ENCODE assay signal across 14 mouse cellular contexts in genomic region chr2:79309454-79310118, GRCm38 (mm10). TPM values are rescaled to one million over a fixed set of nuclear protein-coding genes. Genes with fewer than 3 reads are reported as not detected.
A peak's percentile ranks its signal among the peaks of the same experiment; 100 is the strongest.
DNase-seq lines count a peak whose midpoint lies in the region; ATAC-seq lines count a peak whose summit lies in the region.
"Had no signal": no experiment of that assay in that cellular context is flagged by ENCODE, and none has a peak within 500 bp of the region (broad histone marks: within the 10 kb centered on the region; RNA-seq: fewer than 3 reads in every experiment).

No protein-coding gene starts in this region.

- no peak for ATAC-seq in limb, embryonic 13.5 days (ENCODE audit: low FRiP score, low read depth)
- no peak for ATAC-seq in megakaryocyte, adult 5-6 weeks (ENCODE audit: poor library complexity, severe bottlenecking)

- H3K4me1 ChIP-seq in limb, embryonic 13.5 days, result peaks cover 4% of the 10 kb centered on the region
- no peaks in the 10 kb centered on the region for H3K4me1 ChIP-seq in limb, embryonic 10.5 days
- H3K4me1 ChIP-seq: limb, embryonic 12.5 days; neural tube, embryonic 12.5 days had no signal

- DNase-seq in adrenal gland, postnatal 10 days, result peak; percentile 9
- DNase-seq in adrenal gland, postnatal 36 days, result no peak
- no peak for DNase-seq in limb, embryonic 10.5 days (ENCODE audit: low spot score)
- peak; percentile 72 to 73 for DNase-seq in cerebellum, postnatal 36 days
- peak; percentile 47 to 63 for DNase-seq in right cerebral cortex, adult 2 months (ENCODE audit: low spot score in 2 of 2)
- DNase-seq in embryo, embryonic 9.5 days (ENCODE audit: extremely low spot score), result no peak
- DNase-seq: adrenal gland, adult 8-10 months; thymus, postnatal 4 days had no signal

- H3K4me3 ChIP-seq in limb, embryonic 13.5 days, result no peak overlapping the region
- H3K4me3 ChIP-seq in limb, embryonic 10.5 days, result no peak overlapping the region
- H3K4me3 ChIP-seq: limb, embryonic 12.5 days; neural tube, embryonic 12.5 days had no signal

- H3K36me3 ChIP-seq in limb, embryonic 13.5 days, result no peaks in the 10 kb centered on the region
- H3K36me3 ChIP-seq in limb, embryonic 10.5 days, result no peaks in the 10 kb centered on the region
- H3K36me3 ChIP-seq: limb, embryonic 12.5 days; neural tube, embryonic 12.5 days had no signal

- H3K9ac ChIP-seq in limb, embryonic 13.5 days, result no peak overlapping the region
- H3K9ac ChIP-seq: limb, embryonic 12.5 days; neural tube, embryonic 12.5 days had no signal

- H3K9me3 ChIP-seq in limb, embryonic 13.5 days, result no peaks in the 10 kb centered on the region
- H3K9me3 ChIP-seq in limb, embryonic 10.5 days (replicated peaks), result no peaks in the 10 kb centered on the region
- H3K9me3 ChIP-seq: G1E; limb, embryonic 12.5 days; neural tube, embryonic 12.5 days had no signal

- WGBS in limb, embryonic 13.5 days, result 69% methylated on average over 13 of the region's 13 CpGs
- 94% methylated on average over 13 of the region's 13 CpGs for WGBS in limb, embryonic 10.5 days

- H3K27ac ChIP-seq in limb, embryonic 13.5 days, result peak overlapping the region; percentile 39; the same call in 1 of the 2 replicates
- no peak overlapping the region for H3K27ac ChIP-seq in limb, embryonic 10.5 days
- H3K27ac ChIP-seq: limb, embryonic 12.5 days; macrophage; neural tube, embryonic 12.5 days had no signal

- H3K27me3 ChIP-seq in limb, embryonic 13.5 days, result no peaks in the 10 kb centered on the region
- no peaks in the 10 kb centered on the region for H3K27me3 ChIP-seq in limb, embryonic 10.5 days (ENCODE audit: low read depth, poor library complexity, severe bottlenecking)
- H3K27me3 ChIP-seq: limb, embryonic 12.5 days; neural tube, embryonic 12.5 days had no signal

- H3K4me2 ChIP-seq in limb, embryonic 13.5 days (replicated peaks), result peak overlapping the region; percentile 10; the same call in 1 of the 2 replicates
- H3K4me2 ChIP-seq: limb, embryonic 12.5 days; neural tube, embryonic 12.5 days had no signal

RNA-seq across cellular contexts. Expression of gene Itga4, which starts 54.4 kb away (rescaled TPM):
- 1 to 10 TPM; 5.3 to 8.5 TPM for total RNA-seq in adrenal gland, postnatal 10 days (2021)
- 1 to 10 TPM; 1.1 to 2.3 TPM for total RNA-seq in adrenal gland, postnatal 36 days (2021)
- 8.8 and 9.7 TPM in 2 replicates for polyA plus RNA-seq in limb, embryonic 13.5 days (2015; fragmentation: Nextera tagmentation; extraction: Ambion mirVana)
- polyA plus RNA-seq in limb, embryonic 10.5 days (2016; fragmentation: Nextera tagmentation; extraction: Ambion mirVana), result 3.7 and 5.2 TPM in 2 replicates
- 208 and 212 TPM in 2 replicates for total RNA-seq in megakaryocyte, adult 5-6 weeks (2015)
- total RNA-seq in megakaryocyte, adult 5-6 weeks (2017), result 170 and 201 TPM in 2 replicates

Comparison
In these comparisons a context has a peak if more than half of its experiments do, and no peak if none do; other contexts are left out.
1. DNase-seq: peak in adrenal gland, postnatal 10 days (single experiment), cerebellum, postnatal 36 days (2 of 2) and right cerebral cortex, adult 2 months (2 of 2); none in adrenal gland, postnatal 36 days (0 of 2), limb, embryonic 10.5 days (single experiment) and embryo, embryonic 9.5 days (single experiment).
2. RNA of gene Itga4, which starts 54.4 kb away (total RNA-seq): 170 to 212 TPM in megakaryocyte, adult 5-6 weeks; 5.3 to 8.5 TPM in adrenal gland, postnatal 10 days and 1.1 to 2.3 TPM in adrenal gland, postnatal 36 days; every median in the first group is over 10 times any median in the second.